Mouse (Mus musculus): Measurements from ENCODE around the gene Enc1.

DNA sequence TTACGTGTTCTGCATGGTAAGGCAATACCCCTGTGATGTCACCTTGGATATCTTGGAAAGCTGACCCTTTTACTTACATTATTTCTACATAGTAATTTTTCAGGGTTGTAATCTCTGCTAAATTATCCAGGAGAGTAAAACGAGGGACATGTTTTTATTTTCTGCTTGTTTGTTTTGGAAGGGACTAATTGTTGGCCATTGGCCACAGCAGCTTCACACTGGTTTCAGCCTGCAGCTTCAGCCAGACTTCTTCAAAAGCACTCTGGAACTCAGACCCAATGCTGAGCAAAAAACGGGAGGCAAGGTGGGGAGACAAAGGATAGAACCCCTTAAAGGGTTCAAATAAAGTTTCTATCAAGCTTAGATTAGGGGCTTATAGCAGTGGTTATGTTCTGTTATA is 10.8 kb upstream of the Enc1 start:
- TF ChIP-seq POLR2A (IDR thresholded peaks at IDR 0.05; ENCODE audit: low read depth, low read length), result no peak
- no peak for TF ChIP-seq CTCF (IDR thresholded peaks at IDR 0.05; ENCODE audit: extremely low read depth, insufficient read depth, insufficient read length, insufficient replicate concordance)

All from spleen, adult 2 months (tissue).